Mouse (Mus musculus) G1E (cell line): ENCODE results near the gene Ppp1r37. TPM values are rescaled to one million over a fixed set of nuclear protein-coding genes. Genes with fewer than 3 reads are reported as not detected.

Experiments
- ATAC-seq: 2 replicates; pipeline ENCODE4 v1.8.0; 2016; ENCODE audit warnings: mild to moderate bottlenecking; ENCODE audit not compliant: insufficient number of reproducible peaks, poor library complexity, low FRiP score, severe bottlenecking; ENCODE audit errors: extremely low read depth
- DNase-seq: peaks from one replicate; pipeline ENCODE4 v3.0.0; 2012; ENCODE audit warnings: low spot score
- H3K27me3 ChIP-seq: 2 replicates; pipeline ENCODE4 v1.6.1; 2012; ENCODE audit warnings: mild to moderate bottlenecking, low read length, inconsistent platforms; ENCODE audit not compliant: insufficient read depth
- H3K36me3 ChIP-seq: replicated peaks from 2 replicates; pipeline ENCODE3; 2012; ENCODE audit warnings: mild to moderate bottlenecking, inconsistent platforms
- H3K4me1 ChIP-seq: 2 replicates; pipeline ENCODE4 v1.6.1; 2012; ENCODE audit warnings: low read depth, low read length, inconsistent platforms, mixed read lengths; ENCODE audit not compliant: insufficient read depth
- H3K4me3 ChIP-seq: 2 replicates; pipeline ENCODE4 v1.5.1; 2012; ENCODE audit warnings: low read depth, mild to moderate bottlenecking, inconsistent platforms, low read length, moderate library complexity, mixed read lengths
- H3K9me3 ChIP-seq: replicated peaks from 2 replicates; pipeline ENCODE4 v1.6.1; 2012; ENCODE audit warnings: inconsistent platforms
- CTCF ChIP-seq: IDR thresholded peaks from 2 replicates; pipeline ENCODE4 v1.5.1; 2012; ENCODE audit warnings: low read depth, low read length, inconsistent platforms, mixed read lengths
- GATA1 ChIP-seq: IDR thresholded peaks from 2 replicates; pipeline ENCODE4 v1.6.1; 2012; ENCODE audit warnings: borderline replicate concordance, low read length, inconsistent platforms, mixed read lengths
- GATA2 ChIP-seq: IDR thresholded peaks from 2 replicates; pipeline ENCODE4 v1.6.1; 2012; ENCODE audit warnings: low read depth, low read length, inconsistent platforms, borderline replicate concordance
- POLR2AphosphoS5 ChIP-seq: IDR thresholded peaks from 2 replicates; pipeline ENCODE4 v1.6.1; 2012; ENCODE audit warnings: low read depth, low read length, inconsistent platforms; ENCODE audit not compliant: insufficient replicate concordance
- TAL1 ChIP-seq: conservative IDR thresholded peaks from 2 replicates; pipeline ENCODE4 v1.6.1; 2012; ENCODE audit warnings: low read depth, low read length, inconsistent platforms, mixed read lengths
- polyA plus RNA-seq: library from polyadenylated mRNA; stranded (reverse); fragments of >175 nt; gene quantifications from 2 replicates; pipeline ENCODE4 v1.2.3, GENCODE M21; 2012
- total RNA-seq, 2 experiments: library from RNA; stranded (forward) in 1 of 2; stranded (reverse) in 1 of 2; fragments of 200-1000 nt in 1 of 2; fragments of >200 nt in 1 of 2; fragmentation: Nextera tagmentation in 1 of 2; gene quantifications; 2 replicates each; pipeline ENCODE4 v1.2.3; 2014 to 2017

Gene Ppp1r37
- total and polyA plus RNA-seq, 3 experiments = 10.9 to 68.4 (median 23.0) TPM

GRCm38 (mm10) chr7:19491731-19492130, 71.1 kb downstream of the Ppp1r37 start:
- Histone ChIP-seq H3K27me3 (peaks cover 63% of the 10 kb centered on the region), H3K4me1 (no peaks in the 10 kb centered on the region), H3K4me3 (no peak overlapping the region), H3K9me3 (no peaks in the 10 kb centered on the region), H3K36me3 (no peaks in the 10 kb centered on the region)
- DNase-seq = no peak
- TF ChIP-seq POLR2AphosphoS5 (no peak), GATA2 (no peak), GATA1 (no peak), TAL1 (no peak), CTCF (no peak)
- ATAC-seq = no peak

GRCm38 (mm10) chr7:19489525-19489924, 73.4 kb downstream of the Ppp1r37 start:
- DNase-seq = no peak
- peaks cover 3% of the 10 kb centered on the region for H3K4me1 ChIP-seq
- no peaks in the 10 kb centered on the region for H3K9me3 ChIP-seq
- no peak for ATAC-seq
- no peak overlapping the region for H3K4me3 ChIP-seq
- H3K27me3 ChIP-seq = peaks cover 51% of the 10 kb centered on the region
- no peaks in the 10 kb centered on the region for H3K36me3 ChIP-seq
- TF ChIP-seq POLR2AphosphoS5 = no peak
- no peak for TF ChIP-seq TAL1
- no peak for TF ChIP-seq GATA1

- H3K27me3 ChIP-seq = peaks cover 48% of the 10 kb centered on the region
- no peak for ATAC-seq
Measured at GRCm38 (mm10) chr7:19486549-19486948, 76.3 kb downstream of the Ppp1r37 start.

GRCm38 (mm10) chr7:19485488-19485887, 77.4 kb downstream of the Ppp1r37 start:
- H3K4me3 ChIP-seq = no peak overlapping the region
- no peak for TF ChIP-seq CTCF
- TF ChIP-seq POLR2AphosphoS5 = no peak
- no peak for TF ChIP-seq TAL1
- TF ChIP-seq GATA1 = no peak
- TF ChIP-seq GATA2 = no peak
- H3K27me3 ChIP-seq = peaks cover 46% of the 10 kb centered on the region
- no peaks in the 10 kb centered on the region for H3K36me3 ChIP-seq
- ATAC-seq (no peak), DNase-seq (no peak)
- H3K9me3 ChIP-seq = no peaks in the 10 kb centered on the region
- H3K4me1 ChIP-seq = peaks cover 4% of the 10 kb centered on the region

More at GRCm38 (mm10) chr7:19486549-19486948, 76.3 kb downstream of the Ppp1r37 start:
- Histone ChIP-seq H3K36me3 (no peaks in the 10 kb centered on the region), H3K9me3 (no peaks in the 10 kb centered on the region), H3K4me3 (no peak overlapping the region), H3K4me1 (peaks cover 4% of the 10 kb centered on the region)
- no peak for DNase-seq
- TF ChIP-seq POLR2AphosphoS5 (no peak), GATA1 (no peak), TAL1 (no peak), GATA2 (no peak), CTCF (no peak)

GRCm38 (mm10) chr7:19483281-19483680, 79.6 kb downstream of the Ppp1r37 start:
- Histone ChIP-seq H3K4me3 (no peak overlapping the region), H3K9me3 (no peaks in the 10 kb centered on the region), H3K4me1 (peaks cover 5% of the 10 kb centered on the region), H3K36me3 (no peaks in the 10 kb centered on the region), H3K27me3 (peaks cover 41% of the 10 kb centered on the region)
- DNase-seq (no peak), ATAC-seq (no peak)
- no peak for TF ChIP-seq TAL1
- no peak for TF ChIP-seq CTCF
- no peak for TF ChIP-seq GATA1
- TF ChIP-seq POLR2AphosphoS5 = no peak
- no peak for TF ChIP-seq GATA2

Other genes starting within 250 kb of the Ppp1r37 start
Only the 20 nearest of the 25 such genes appear.
- 17.2 and 18.4 TPM in 2 replicates for gene Ercc2, start 181.1 kb downstream of the Ppp1r37 start, total RNA-seq (2014; fragmentation: Nextera tagmentation)
- gene Ercc2, start 181.1 kb downstream of the Ppp1r37 start, total RNA-seq (2017) = 14.8 and 20.2 TPM in 2 replicates
- 36.0 and 40.6 TPM in 2 replicates for gene Ercc2, start 181.1 kb downstream of the Ppp1r37 start, polyA plus RNA-seq
- gene Klc3, start 159.0 kb downstream of the Ppp1r37 start, total RNA-seq (2014; fragmentation: Nextera tagmentation) = not detected in 2 replicates
- 0.11 TPM in 1 of 2 replicates, not detected in the other for gene Klc3, start 159.0 kb downstream of the Ppp1r37 start, total RNA-seq (2017)
- 0.69 and 0.84 TPM in 2 replicates for gene Klc3, start 159.0 kb downstream of the Ppp1r37 start, polyA plus RNA-seq
- not detected in 2 replicates for gene Ckm, start 158.3 kb downstream of the Ppp1r37 start, total RNA-seq (2014; fragmentation: Nextera tagmentation)
- 0.05 and 0.12 TPM in 2 replicates for gene Ckm, start 158.3 kb downstream of the Ppp1r37 start, total RNA-seq (2017)
- gene Ckm, start 158.3 kb downstream of the Ppp1r37 start, polyA plus RNA-seq = not detected in 2 replicates
- gene Mark4, start 104.3 kb downstream of the Ppp1r37 start, total RNA-seq (2014; fragmentation: Nextera tagmentation) = 17.8 and 21.3 TPM in 2 replicates
- 2.7 and 4.3 TPM in 2 replicates for gene Mark4, start 104.3 kb downstream of the Ppp1r37 start, total RNA-seq (2017)
- 34.7 and 46.5 TPM in 2 replicates for gene Mark4, start 104.3 kb downstream of the Ppp1r37 start, polyA plus RNA-seq
- not detected in 2 replicates for gene Exoc3l2, start 99.7 kb downstream of the Ppp1r37 start, total RNA-seq (2014; fragmentation: Nextera tagmentation)
- not detected in 2 replicates for gene Exoc3l2, start 99.7 kb downstream of the Ppp1r37 start, total RNA-seq (2017)
- 0.02 TPM in 1 of 2 replicates, not detected in the other for gene Exoc3l2, start 99.7 kb downstream of the Ppp1r37 start, polyA plus RNA-seq
- gene Bloc1s3, start 54.7 kb downstream of the Ppp1r37 start, total RNA-seq (2014; fragmentation: Nextera tagmentation) = 4.6 and 5.2 TPM in 2 replicates
- 4.2 and 5.2 TPM in 2 replicates for gene Bloc1s3, start 54.7 kb downstream of the Ppp1r37 start, total RNA-seq (2017)
- gene Bloc1s3, start 54.7 kb downstream of the Ppp1r37 start, polyA plus RNA-seq = 5.7 and 6.0 TPM in 2 replicates
- gene Trappc6a, start 54.7 kb downstream of the Ppp1r37 start, total RNA-seq (2014; fragmentation: Nextera tagmentation) = 87.2 and 92.8 TPM in 2 replicates
- gene Trappc6a, start 54.7 kb downstream of the Ppp1r37 start, total RNA-seq (2017) = 141 and 200 TPM in 2 replicates
- 537 and 654 TPM in 2 replicates for gene Trappc6a, start 54.7 kb downstream of the Ppp1r37 start, polyA plus RNA-seq
- 0.53 and 0.92 TPM in 2 replicates for gene Nkpd1, start 45.2 kb downstream of the Ppp1r37 start, total RNA-seq (2014; fragmentation: Nextera tagmentation)
- gene Nkpd1, start 45.2 kb downstream of the Ppp1r37 start, total RNA-seq (2017) = 0.22 and 0.41 TPM in 2 replicates
- 0.55 TPM in 2 replicates for gene Nkpd1, start 45.2 kb downstream of the Ppp1r37 start, polyA plus RNA-seq
- gene Zfp296, start 14.2 kb upstream of the Ppp1r37 start, total RNA-seq (2014; fragmentation: Nextera tagmentation) = 0.53 and 0.97 TPM in 2 replicates
- 0.81 and 0.82 TPM in 2 replicates for gene Zfp296, start 14.2 kb upstream of the Ppp1r37 start, total RNA-seq (2017)
- 3.4 TPM in 2 replicates for gene Zfp296, start 14.2 kb upstream of the Ppp1r37 start, polyA plus RNA-seq
- gene Gemin7, start 14.5 kb upstream of the Ppp1r37 start, total RNA-seq (2014; fragmentation: Nextera tagmentation) = 50.8 and 51.2 TPM in 2 replicates
- 25.8 and 31.3 TPM in 2 replicates for gene Gemin7, start 14.5 kb upstream of the Ppp1r37 start, total RNA-seq (2017)
- gene Gemin7, start 14.5 kb upstream of the Ppp1r37 start, polyA plus RNA-seq = 52.7 and 55.4 TPM in 2 replicates
- gene Clasrp, start 41.4 kb upstream of the Ppp1r37 start, total RNA-seq (2014; fragmentation: Nextera tagmentation) = 25.8 and 41.4 TPM in 2 replicates
- gene Clasrp, start 41.4 kb upstream of the Ppp1r37 start, total RNA-seq (2017) = 34.2 and 35.1 TPM in 2 replicates
- gene Clasrp, start 41.4 kb upstream of the Ppp1r37 start, polyA plus RNA-seq = 153 and 172 TPM in 2 replicates
- 1.5 and 1.9 TPM in 2 replicates for gene Relb, start 66.4 kb upstream of the Ppp1r37 start, total RNA-seq (2014; fragmentation: Nextera tagmentation)
- 1.5 and 2.0 TPM in 2 replicates for gene Relb, start 66.4 kb upstream of the Ppp1r37 start, total RNA-seq (2017)
- 1.1 and 1.2 TPM in 2 replicates for gene Relb, start 66.4 kb upstream of the Ppp1r37 start, polyA plus RNA-seq
- gene Clptm1, start 102.0 kb upstream of the Ppp1r37 start, total RNA-seq (2014; fragmentation: Nextera tagmentation) = 70.0 and 75.5 TPM in 2 replicates
- gene Clptm1, start 102.0 kb upstream of the Ppp1r37 start, total RNA-seq (2017) = 26.0 and 28.6 TPM in 2 replicates
- gene Clptm1, start 102.0 kb upstream of the Ppp1r37 start, polyA plus RNA-seq = 74.8 and 93.4 TPM in 2 replicates
- not detected in 2 replicates for gene Apoc2, start 114.9 kb upstream of the Ppp1r37 start, total RNA-seq (2014; fragmentation: Nextera tagmentation)
- gene Apoc2, start 114.9 kb upstream of the Ppp1r37 start, total RNA-seq (2017) = not detected in 2 replicates
- not detected in 2 replicates for gene Apoc2, start 114.9 kb upstream of the Ppp1r37 start, polyA plus RNA-seq
- gene Gm44805, start 118.3 kb upstream of the Ppp1r37 start, total RNA-seq (2014; fragmentation: Nextera tagmentation) = not detected in 2 replicates
- gene Gm44805, start 118.3 kb upstream of the Ppp1r37 start, total RNA-seq (2017) = not detected in 2 replicates
- gene Gm44805, start 118.3 kb upstream of the Ppp1r37 start, polyA plus RNA-seq = not detected in 2 replicates
- gene Apoc4, start 118.4 kb upstream of the Ppp1r37 start, total RNA-seq (2014; fragmentation: Nextera tagmentation) = not detected in 2 replicates
- gene Apoc4, start 118.4 kb upstream of the Ppp1r37 start, total RNA-seq (2017) = 0.27 TPM in 1 of 2 replicates, not detected in the other
- gene Apoc4, start 118.4 kb upstream of the Ppp1r37 start, polyA plus RNA-seq = 0.22 TPM in 1 of 2 replicates, not detected in the other
- 12.3 and 14.9 TPM in 2 replicates for gene Apoc1, start 129.6 kb upstream of the Ppp1r37 start, total RNA-seq (2014; fragmentation: Nextera tagmentation)
- gene Apoc1, start 129.6 kb upstream of the Ppp1r37 start, total RNA-seq (2017) = 4.8 and 7.0 TPM in 2 replicates
- gene Apoc1, start 129.6 kb upstream of the Ppp1r37 start, polyA plus RNA-seq = 9.5 and 15.3 TPM in 2 replicates
- 7.4 and 8.1 TPM in 2 replicates for gene Apoe, start 136.1 kb upstream of the Ppp1r37 start, total RNA-seq (2014; fragmentation: Nextera tagmentation)
- 19.9 TPM in 2 replicates for gene Apoe, start 136.1 kb upstream of the Ppp1r37 start, total RNA-seq (2017)
- gene Apoe, start 136.1 kb upstream of the Ppp1r37 start, polyA plus RNA-seq = 28.6 and 28.7 TPM in 2 replicates
- gene Tomm40, start 152.4 kb upstream of the Ppp1r37 start, total RNA-seq (2014; fragmentation: Nextera tagmentation) = 75.6 and 88.4 TPM in 2 replicates
- gene Tomm40, start 152.4 kb upstream of the Ppp1r37 start, total RNA-seq (2017) = 49.1 and 56.9 TPM in 2 replicates
- 377 and 386 TPM in 2 replicates for gene Tomm40, start 152.4 kb upstream of the Ppp1r37 start, polyA plus RNA-seq
- gene Nectin2, start 187.4 kb upstream of the Ppp1r37 start, total RNA-seq (2014; fragmentation: Nextera tagmentation) = 14.2 and 17.2 TPM in 2 replicates
- gene Nectin2, start 187.4 kb upstream of the Ppp1r37 start, total RNA-seq (2017) = 9.7 and 11.4 TPM in 2 replicates
- 34.9 and 35.8 TPM in 2 replicates for gene Nectin2, start 187.4 kb upstream of the Ppp1r37 start, polyA plus RNA-seq